Mouse (Mus musculus): ENCODE data around the gene Ulbp1.
A peak's percentile ranks its signal among the peaks of the same experiment; 100 is the strongest.
"Not testable (repeated sequence)": the region's sequence is repeated elsewhere in the genome, so short reads cannot be mapped to it uniquely, and the experiment has no call there.

Gene Ulbp1

DNA sequence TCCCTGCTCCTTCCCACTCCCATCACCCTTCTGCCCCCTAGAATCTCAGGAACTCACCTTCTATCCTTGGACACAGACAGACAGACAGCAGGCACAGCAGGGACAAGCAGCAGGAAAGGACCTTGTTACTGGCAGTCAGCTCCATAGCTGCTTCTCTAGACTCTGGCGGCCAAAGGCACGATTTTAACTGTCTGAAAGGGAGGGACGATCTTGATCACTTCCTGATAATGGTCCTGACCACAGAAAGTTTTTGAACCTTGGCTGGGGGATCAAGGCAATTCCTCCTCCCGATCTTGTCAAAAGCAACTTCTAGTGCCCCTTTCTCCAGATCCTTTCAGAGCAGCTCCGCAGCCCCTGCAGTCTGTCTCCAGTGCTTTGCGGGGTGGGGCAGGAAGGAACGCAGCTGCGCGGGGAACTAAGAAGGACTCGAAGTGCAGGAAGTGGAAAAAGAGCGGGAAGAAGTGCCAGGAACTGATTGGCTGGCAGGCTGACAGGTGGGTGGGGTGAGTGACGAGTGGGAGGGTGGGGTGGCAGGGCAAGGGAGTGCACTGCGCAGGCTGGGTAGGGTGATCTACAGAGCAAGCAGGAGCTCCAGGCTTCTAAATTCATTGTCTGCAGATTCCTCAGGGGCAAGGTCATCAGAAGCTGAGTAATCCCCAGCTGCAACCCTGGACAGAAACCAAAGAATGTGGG, at the start of gene Ulbp1:
TSS of gene Ulbp1 (minus strand) at position 442 of the 693 bp plus-strand sequence.
- DNase-seq = peak; percentile 30 to 34

DNA sequence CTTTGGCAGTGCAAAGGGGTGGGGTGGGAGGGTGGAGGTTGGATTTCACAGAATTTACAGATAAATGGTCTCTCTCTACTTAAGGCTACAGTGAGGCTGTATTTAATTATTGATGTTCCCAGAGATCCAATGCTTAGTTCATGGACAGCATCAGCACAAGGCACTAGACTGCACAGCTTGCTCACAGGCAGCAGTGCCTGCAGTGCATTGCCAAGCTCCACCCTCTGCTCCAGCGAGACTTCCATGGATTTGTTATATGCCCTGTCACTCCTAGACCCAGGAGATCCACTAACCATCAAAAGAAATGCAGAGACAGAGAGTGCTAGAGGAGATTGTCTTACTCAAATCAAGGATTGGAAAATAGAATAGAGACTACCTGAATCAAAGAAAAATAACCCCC, 24.7 kb upstream of the Ulbp1 start:
- not testable (repeated sequence) for DNase-seq

DNA sequence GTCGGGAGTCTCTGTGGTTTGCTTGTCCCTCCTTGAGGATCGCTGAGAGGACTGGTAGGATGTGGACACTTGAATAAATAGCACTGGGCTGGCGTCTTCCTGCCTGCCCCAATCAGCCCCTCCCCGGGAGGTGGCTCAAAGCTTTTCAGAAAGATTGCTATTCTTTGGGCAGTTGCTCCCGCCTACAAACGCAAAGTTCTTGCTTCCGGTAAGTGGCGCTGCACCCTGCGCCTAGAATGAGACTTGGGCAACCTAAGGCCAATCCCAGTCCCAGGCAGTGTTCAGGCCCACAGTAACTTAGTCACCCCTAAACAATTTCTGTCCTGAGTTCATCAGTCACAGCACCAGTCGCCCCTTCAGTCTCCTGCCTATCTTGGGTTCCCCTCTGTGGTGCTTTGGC, 18.9 kb upstream of the Ulbp1 start:
- DNase-seq = peak; percentile 6 to 12

DNA sequence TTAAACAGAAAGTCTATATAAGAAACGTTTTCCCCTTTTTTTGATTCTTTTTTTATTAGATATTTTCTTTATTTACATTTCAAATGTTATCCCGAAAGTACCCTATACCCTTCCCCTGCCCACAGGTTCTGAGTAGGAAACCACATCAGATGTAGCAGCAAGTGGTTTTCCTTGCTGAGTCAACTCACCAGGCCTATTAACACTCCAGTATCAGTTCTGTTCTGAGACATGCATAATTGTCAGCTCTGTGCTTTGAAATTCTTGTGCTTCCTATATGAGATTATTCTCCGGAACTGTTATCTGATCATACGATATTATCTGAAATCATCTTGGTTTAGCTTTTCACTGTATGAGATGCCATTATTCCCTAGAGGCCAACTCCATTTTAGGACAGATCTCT, 10.2 kb upstream of the Ulbp1 start:
- no peak for DNase-seq

DNA sequence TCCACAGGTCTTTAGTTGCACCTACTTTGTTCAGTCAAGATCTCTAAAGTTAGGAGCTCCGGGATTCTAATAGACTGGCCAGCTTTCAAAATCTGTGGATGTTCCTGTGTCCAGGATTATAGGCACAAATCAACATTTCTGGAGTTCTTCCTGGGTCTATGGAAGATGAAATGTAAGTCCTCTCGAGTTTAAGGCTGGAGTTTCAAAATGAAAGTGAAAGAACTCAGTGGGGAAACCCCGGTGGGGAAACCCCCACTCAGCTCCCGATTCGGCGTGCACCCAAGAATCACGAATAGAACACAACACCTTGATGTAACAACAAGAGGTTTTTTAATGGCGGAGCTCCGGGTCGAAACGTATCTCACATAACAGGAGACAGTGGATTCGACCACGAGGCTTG, 787 bp upstream of the Ulbp1 start:
- peak; percentile 63 to 71 for DNase-seq

DNA sequence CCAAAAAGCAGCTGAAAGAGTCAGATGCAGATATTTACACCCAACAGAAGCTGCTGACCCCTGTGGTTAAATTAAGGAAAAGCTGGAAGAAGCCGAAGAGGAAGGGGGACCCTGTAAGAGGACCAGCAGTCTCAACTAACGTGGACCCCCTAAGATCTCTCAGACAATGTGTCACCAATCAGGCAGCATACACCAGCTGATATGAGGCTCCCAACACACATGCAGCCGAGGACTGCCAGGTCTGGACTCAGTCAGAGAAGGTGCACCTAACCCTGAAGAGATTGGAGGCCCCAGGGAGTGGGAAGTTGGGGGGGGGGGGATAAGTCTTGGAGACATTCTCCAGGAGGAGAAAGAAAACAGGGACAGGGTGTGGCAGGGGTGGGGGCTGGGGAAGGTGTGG, 1.8 kb downstream of the Ulbp1 start:
- DNase-seq = no peak

DNA sequence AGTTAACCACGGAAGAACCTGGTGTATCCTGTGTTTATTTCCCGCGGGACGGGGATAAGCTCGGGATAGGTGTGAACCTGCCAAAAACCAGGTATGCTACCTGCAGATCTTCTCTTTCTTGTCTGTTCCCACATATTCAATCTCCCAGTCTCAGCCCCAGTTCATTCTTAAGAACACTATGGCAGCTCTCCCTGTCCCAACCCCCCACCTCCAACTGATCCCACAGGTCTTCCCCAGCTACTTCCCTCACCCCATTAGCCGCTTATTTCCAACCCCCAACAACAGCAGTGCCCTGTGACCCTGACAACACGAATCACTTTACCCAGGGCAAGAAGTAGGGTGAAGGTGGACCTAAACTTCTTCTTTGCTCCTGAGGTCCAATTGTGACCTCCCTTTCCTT, 3.0 kb downstream of the Ulbp1 start:
- DNase-seq = no peak

DNA sequence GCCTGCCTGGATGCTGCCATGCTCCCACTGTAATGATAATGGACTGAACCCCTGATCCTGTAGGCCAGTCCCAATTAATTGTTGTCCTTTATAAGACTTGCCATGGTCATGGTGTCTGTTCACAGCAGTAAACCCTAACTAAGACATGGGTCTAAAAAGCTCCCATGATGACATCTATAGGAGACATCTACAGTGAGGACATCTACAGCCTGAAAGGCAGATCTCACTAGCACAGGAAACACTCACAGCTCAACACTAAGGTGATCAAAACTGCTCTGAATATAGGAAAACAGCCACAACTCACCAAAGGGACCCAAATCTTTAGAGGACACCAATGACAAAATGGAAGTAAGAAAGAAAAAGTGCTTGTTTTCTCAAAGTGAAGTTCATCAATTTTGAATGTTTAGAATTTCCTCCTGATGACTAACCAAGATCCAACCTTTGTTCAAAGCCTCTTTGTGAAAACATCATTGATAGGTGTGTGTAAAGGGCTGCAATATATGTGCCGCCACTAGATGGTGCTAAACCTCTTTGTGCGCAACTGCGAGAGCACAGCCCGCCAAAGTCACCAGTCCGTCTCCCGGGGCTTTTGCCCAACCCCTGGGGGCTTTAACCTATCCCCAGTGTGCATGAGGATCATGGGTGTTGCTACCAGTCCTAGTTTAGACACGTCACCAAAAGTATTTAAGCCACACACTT, 3.6 kb downstream of the Ulbp1 start:
- peak; percentile 79 to 83 for DNase-seq

DNA sequence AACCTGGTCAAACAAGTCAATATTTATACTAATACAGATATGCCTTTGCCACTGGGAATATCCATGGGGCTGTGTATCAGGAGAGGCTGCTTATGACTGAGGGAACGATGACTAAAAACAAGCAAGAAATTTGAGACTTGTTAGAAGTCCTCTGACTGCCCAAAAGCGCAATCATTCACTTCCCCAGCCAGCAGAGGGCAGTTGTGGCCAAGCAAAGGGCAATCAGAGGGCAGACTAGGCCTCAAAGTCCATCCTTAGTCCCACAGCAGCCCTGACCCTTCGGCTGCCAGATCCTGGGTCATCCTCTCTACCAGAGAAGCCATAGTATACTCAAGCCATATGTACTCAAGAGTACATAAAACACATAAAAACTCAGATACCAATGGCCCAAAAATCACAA, 11.4 kb downstream of the Ulbp1 start:
- peak; percentile 17 to 28 for DNase-seq

DNA sequence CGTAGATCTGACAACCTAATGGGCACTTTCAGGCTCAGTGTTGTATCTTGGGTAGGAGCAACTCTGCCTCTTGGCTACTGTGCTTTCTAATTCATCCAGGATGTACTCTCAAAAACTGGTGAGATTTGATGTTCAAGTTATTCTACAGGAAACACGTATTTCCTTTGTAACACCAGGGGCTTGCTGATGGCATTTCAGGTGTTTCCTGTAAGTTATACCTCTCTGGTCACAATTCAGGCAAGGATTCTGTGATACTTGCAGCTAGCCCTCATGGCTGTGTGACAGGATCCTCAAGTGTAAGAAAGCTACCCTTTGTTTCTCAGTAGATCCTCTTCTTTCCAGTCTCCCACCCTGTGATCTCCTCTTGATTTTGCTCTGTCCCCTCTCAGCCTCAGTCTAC, 34.5 kb downstream of the Ulbp1 start:
- no peak for DNase-seq

DNA sequence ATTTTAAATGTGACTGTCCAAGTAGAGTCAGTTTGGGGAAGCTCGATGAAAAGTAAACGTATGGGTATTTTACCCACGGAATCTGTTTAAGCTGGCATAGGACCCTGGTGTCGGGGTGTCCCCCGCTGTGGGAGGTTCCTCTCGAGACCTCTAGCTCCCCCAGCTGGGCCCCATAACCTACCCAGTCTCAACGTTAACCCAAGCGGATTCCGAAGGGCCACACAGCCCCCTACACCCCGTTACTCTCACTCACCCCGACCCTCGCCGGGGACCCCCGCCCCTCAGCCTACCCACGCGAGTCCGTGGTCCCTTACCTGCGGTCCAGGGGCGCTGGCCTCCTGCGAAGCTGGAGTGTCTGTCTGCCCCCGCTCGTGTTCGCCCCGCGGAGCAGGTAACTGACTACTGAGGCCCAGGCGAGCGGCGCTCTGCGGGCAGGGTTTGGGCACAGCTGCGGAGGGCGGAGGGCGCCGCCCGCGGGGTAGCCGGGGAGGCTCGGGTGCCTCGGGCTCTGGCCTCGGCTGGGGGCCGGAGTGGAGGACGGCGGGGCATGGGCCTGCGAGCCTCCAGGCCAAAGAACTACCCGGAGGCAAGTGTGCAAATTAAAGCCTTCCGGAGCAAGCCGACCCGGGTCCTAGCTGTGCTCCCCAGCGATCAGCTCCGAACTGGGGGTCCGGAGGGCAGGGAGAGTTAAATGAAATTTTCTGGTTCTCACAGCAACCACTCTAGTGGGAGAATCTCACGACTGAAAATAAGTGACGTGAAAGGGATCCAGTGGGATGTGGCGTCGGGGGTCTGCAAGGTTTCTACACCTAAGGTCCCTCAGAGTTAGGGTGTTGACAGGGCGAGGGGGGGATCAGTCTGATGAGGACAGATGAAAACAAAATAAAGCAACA, 80.0 kb downstream of the Ulbp1 start:
- DNase-seq = peak; percentile 5 to 15

DNA sequence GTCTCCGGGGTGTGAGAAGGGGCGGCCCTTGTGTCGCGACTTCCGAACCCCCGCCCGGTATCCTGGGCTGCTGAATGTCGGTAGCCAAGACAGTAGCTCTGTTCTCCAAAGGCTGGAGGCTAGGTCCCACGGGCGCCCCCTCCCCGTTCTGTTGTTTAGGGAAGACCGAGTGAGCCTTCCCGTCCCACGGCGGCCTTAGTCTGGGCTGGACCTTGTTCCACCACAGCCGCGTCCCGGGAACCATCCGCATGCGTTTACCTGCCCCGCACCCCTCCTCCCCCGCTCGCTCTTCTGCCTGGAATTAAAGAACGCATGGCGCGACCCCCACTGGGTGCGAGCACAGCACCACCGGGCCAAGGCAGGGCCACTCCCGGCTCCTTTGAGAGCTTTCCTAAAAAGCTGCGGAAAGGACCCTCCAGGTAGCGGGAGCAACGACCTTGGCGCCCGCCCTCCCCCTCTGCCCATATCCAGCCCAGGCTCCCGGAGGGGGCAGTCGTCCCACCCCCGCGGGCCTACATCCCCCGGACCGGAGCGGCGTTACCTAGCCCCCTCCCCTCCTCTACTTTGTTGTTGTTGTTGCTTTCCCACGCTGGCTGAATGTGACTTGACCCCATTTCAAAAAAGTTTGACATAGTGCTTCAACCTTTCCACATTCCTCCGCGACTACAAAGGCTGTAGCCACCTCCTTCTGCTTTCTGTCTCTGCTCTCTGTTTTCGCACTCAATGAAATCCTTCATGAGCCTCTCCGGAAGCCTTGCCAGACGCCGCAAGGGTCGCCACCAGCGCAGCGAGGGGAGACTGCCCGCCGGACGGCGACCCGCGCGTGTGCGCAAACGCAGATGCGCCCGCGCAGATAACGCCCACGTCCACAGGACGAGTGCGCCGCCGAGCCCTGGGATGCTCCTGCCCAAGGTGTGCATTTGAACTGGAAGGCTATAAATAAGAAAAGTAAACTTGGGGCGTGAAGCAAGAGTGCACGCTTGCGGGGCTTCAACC, 81.2 kb downstream of the Ulbp1 start:
- peak; percentile 5 to 17 for DNase-seq

DNA sequence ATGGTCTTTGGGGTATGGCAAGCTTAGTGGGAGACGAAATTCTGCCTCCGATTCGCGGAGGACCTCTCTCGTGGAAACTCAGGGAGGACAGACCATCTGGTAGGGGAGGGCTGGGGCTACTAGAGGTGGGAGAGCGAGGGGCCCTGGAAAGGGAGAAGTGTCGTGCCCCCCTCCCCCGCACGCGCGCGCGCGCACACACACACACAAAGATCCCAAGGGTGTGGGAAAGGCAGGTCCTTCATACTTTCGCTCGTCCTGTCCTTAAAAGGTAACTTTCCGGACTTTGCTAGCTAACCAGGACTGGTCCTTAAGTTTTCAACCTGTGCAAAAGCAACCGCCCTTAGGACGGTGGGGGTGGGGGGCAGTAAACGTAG, 81.9 kb downstream of the Ulbp1 start:
- peak in 1 of 2 experiments; percentile 11 for DNase-seq

DNA sequence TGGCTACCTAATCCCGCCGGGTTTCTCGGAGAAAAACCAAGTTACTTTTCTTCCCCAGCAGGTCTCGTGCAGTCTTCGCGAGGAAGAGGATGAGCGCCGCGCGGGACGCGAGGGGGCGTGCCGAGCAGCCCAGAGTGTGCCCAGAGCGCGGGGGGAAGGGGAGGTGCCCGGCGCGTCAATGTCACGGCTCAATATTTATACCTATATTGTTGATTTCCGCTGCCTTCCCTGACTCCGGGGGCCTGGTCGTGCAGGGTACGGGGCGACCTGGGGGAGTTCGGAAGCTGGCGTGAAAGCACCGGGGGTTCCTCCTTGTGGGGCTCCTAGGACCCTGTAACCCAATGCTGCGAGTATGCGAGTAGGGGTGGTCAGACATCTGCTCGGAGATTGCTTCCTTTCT, 82.3 kb downstream of the Ulbp1 start:
- peak; percentile 37 to 50 for DNase-seq
